Mouse (Mus musculus) heart, postnatal 0 days (tissue): ENCODE measurements around the gene Pp2d1. TPM values are rescaled to one million over a fixed set of nuclear protein-coding genes. Genes with fewer than 3 reads are reported as not detected.

Experiments used
- ATAC-seq: fragments of 200-750 bp; cut with Nextera tagmentation; 2 replicates; pipeline ENCODE4 v1.8.0; 2017; ENCODE audit warnings: low read depth, moderate number of reproducible peaks, moderate library complexity; ENCODE audit not compliant: insufficient read depth
- DNase-seq: peaks from one replicate; pipeline ENCODE4 v3.0.0-alpha.2; 2016; ENCODE audit warnings: low spot score
- H3K27ac ChIP-seq: fragments of 300-500 bp; sonication (generic); 2 replicates; pipeline ENCODE4 v1.5.1; 2014; ENCODE audit warnings: low read depth, mild to moderate bottlenecking
- H3K27me3 ChIP-seq: fragments of 300-500 bp; sonication (generic); 2 replicates; pipeline ENCODE4 v1.6.1; 2014; ENCODE audit warnings: low read length, mixed read lengths; ENCODE audit not compliant: control insufficient read depth, insufficient read depth
- H3K36me3 ChIP-seq: fragments of 300-500 bp; sonication (generic); replicated peaks from 2 replicates; pipeline ENCODE4 v1.6.1; 2014; ENCODE audit warnings: low read length, mixed read lengths; ENCODE audit not compliant: control insufficient read depth, insufficient read depth
- H3K4me1 ChIP-seq: fragments of 300-500 bp; sonication (generic); 2 replicates; pipeline ENCODE4 v1.6.1; 2014; ENCODE audit warnings: antibody characterized with exemption; ENCODE audit not compliant: control insufficient read depth, insufficient read depth
- H3K4me2 ChIP-seq: fragments of 300-500 bp; sonication (generic); 2 replicates; pipeline ENCODE4 v1.6.1; 2014; ENCODE audit warnings: low read depth, mild to moderate bottlenecking, low read length, moderate library complexity
- H3K4me3 ChIP-seq: fragments of 300-500 bp; sonication (generic); 2 replicates; pipeline ENCODE4 v1.5.1; 2014; ENCODE audit warnings: low read depth, low read length
- H3K9ac ChIP-seq: fragments of 300-500 bp; sonication (generic); replicated peaks from 2 replicates; pipeline ENCODE4 v1.6.1; 2014; ENCODE audit warnings: low read depth, low read length, mixed read lengths
- H3K9me3 ChIP-seq: fragments of 300-500 bp; sonication (generic); replicated peaks from 2 replicates; pipeline ENCODE4 v1.6.1; 2016; ENCODE audit warnings: low read length; ENCODE audit not compliant: control insufficient read depth
- CTCF ChIP-seq: IDR thresholded peaks from 2 replicates; pipeline ENCODE4 v1.5.1; 2016; ENCODE audit warnings: antibody characterized with exemption, control low read depth, low read depth
- EP300 ChIP-seq: IDR thresholded peaks from 2 replicates; pipeline ENCODE4 v1.6.1; 2016; ENCODE audit warnings: antibody characterized with exemption, low read depth
- WGBS: fragments of 180-500 bp; shearing (Covaris S2); extraction: QIAGEN DNeasy Blood & Tissue Kit; methylation state at CpG from one replicate; pipeline ENCODE4 v1.1.7; 2014; 5-methylcytosine and 5-hydroxymethylcytosine counted together
- polyA plus RNA-seq: library from polyadenylated mRNA; unstranded; fragments of >200 nt; fragmentation: Nextera tagmentation; extraction: Ambion mirVana; gene quantifications from 2 replicates; pipeline ENCODE4 v1.2.1, GENCODE M21; 2015
- total RNA-seq: library from RNA; depleted of rRNA; stranded (reverse); fragments of >200 nt; gene quantifications from 2 replicates; pipeline ENCODE4 v1.2.3, GENCODE M21; 2014; ENCODE audit warnings: low replicate concordance

The Pp2d1 gene
- total and polyA plus RNA-seq, 2 experiments from 2014 or later: 0.14 TPM; not detected in 1

GRCm38 (mm10) chr17:53528034-53528433 lies 11.2 kb downstream of the Pp2d1 start:
- 63% methylated on average over 2 of the region's 2 CpGs for WGBS
- H3K4me2 ChIP-seq: no peak overlapping the region
- H3K9me3 ChIP-seq: no peaks in the 10 kb centered on the region
- no peak overlapping the region for H3K27ac ChIP-seq
- ATAC-seq: no peak
- TF ChIP-seq CTCF: no peak
- no peak for TF ChIP-seq EP300
- H3K27me3 ChIP-seq: no peaks in the 10 kb centered on the region
- peaks cover 6% of the 10 kb centered on the region; the same call in 1 of the 2 replicates for H3K4me1 ChIP-seq
- no peak for DNase-seq
- H3K36me3 ChIP-seq: no peaks in the 10 kb centered on the region
- 0 out of 2 replicates have a peak overlapping the region, but pooled peaks have one; percentile 8 for H3K9ac ChIP-seq
- H3K4me3 ChIP-seq: no peak overlapping the region

- Histone ChIP-seq H3K27ac (no peak overlapping the region), H3K9me3 (no peaks in the 10 kb centered on the region), H3K4me2 (no peak overlapping the region), H3K36me3 (no peaks in the 10 kb centered on the region), H3K4me3 (no peak overlapping the region), H3K4me1 (no peaks in the 10 kb centered on the region), H3K9ac (no peak overlapping the region), H3K27me3 (no peaks in the 10 kb centered on the region)
- TF ChIP-seq CTCF: no peak
- TF ChIP-seq EP300: no peak
- no peak for ATAC-seq
- DNase-seq: no peak
Measured at GRCm38 (mm10) chr17:53520509-53520908, 18.7 kb downstream of the Pp2d1 start.

- Histone ChIP-seq H3K27ac (no peak overlapping the region), H3K4me3 (no peak overlapping the region), H3K36me3 (no peaks in the 10 kb centered on the region), H3K27me3 (no peaks in the 10 kb centered on the region), H3K9ac (no peak overlapping the region), H3K9me3 (no peaks in the 10 kb centered on the region), H3K4me1 (no peaks in the 10 kb centered on the region), H3K4me2 (no peak overlapping the region)
- no peak for TF ChIP-seq EP300
- no peak for TF ChIP-seq CTCF
- no peak for ATAC-seq
- no peak for DNase-seq
Measured at GRCm38 (mm10) chr17:53519364-53519763, 19.9 kb downstream of the Pp2d1 start.

GRCm38 (mm10) chr17:53512311-53512951 lies 26.8 kb downstream of the Pp2d1 start:
- TF ChIP-seq CTCF: peak; percentile 52
- no peak for TF ChIP-seq EP300
- Histone ChIP-seq H3K27ac (no peak overlapping the region), H3K36me3 (no peaks in the 10 kb centered on the region), H3K4me2 (no peak overlapping the region), H3K4me1 (no peaks in the 10 kb centered on the region), H3K4me3 (no peak overlapping the region), H3K9ac (no peak overlapping the region), H3K27me3 (no peaks in the 10 kb centered on the region), H3K9me3 (no peaks in the 10 kb centered on the region)
- 80% methylated on average over 2 of the region's 2 CpGs for WGBS
- DNase-seq (peak; percentile 75), ATAC-seq (no peak)

GRCm38 (mm10) chr17:53502966-53503365 lies 36.3 kb downstream of the Pp2d1 start:
- DNase-seq (no peak), ATAC-seq (no peak)
- H3K4me3 ChIP-seq: no peak overlapping the region
- H3K36me3 ChIP-seq: peaks cover 55% of the 10 kb centered on the region
- 95% methylated on average over 2 of the region's 2 CpGs for WGBS
- no peak overlapping the region for H3K4me2 ChIP-seq
- H3K9me3 ChIP-seq: no peaks in the 10 kb centered on the region
- no peak for TF ChIP-seq EP300
- TF ChIP-seq CTCF: no peak
- H3K4me1 ChIP-seq: no peaks in the 10 kb centered on the region
- H3K9ac ChIP-seq: no peak overlapping the region
- no peak overlapping the region for H3K27ac ChIP-seq
- no peaks in the 10 kb centered on the region for H3K27me3 ChIP-seq

- no peak overlapping the region for H3K27ac ChIP-seq
- no peaks in the 10 kb centered on the region for H3K9me3 ChIP-seq
- H3K4me3 ChIP-seq: no peak overlapping the region
- H3K9ac ChIP-seq: no peak overlapping the region
- TF ChIP-seq EP300: no peak
- TF ChIP-seq CTCF: no peak
- 91% methylated on average over 1 of the region's 1 CpGs for WGBS
- H3K4me2 ChIP-seq: no peak overlapping the region
- H3K36me3 ChIP-seq: peaks cover 30% of the 10 kb centered on the region
- no peak for ATAC-seq
- H3K27me3 ChIP-seq: no peaks in the 10 kb centered on the region
- DNase-seq: no peak
- H3K4me1 ChIP-seq: peaks cover 5% of the 10 kb centered on the region; the same call in 1 of the 2 replicates
Measured at GRCm38 (mm10) chr17:53489007-53489378, 50.3 kb downstream of the Pp2d1 start.
